Mouse (Mus musculus): ENCODE measurements at regions not wholly inside any gene's neighbourhood (a gene's known extent, or its start where the extent isn't known, plus 50 kb on each side); places are given as distances from the start of the nearest gene placed in this dataset.
A peak's percentile ranks its signal among the peaks of the same experiment; 100 is the strongest.

GRCm38 (mm10) chr15:24993325-24993673 lies 420.3 kb downstream of the Basp1 start:
- H3K9me3 ChIP-seq (ENCODE audit: control insufficient read depth, low read length), result no peaks in the 10 kb centered on the region
- no peaks in the 10 kb centered on the region for H3K36me3 ChIP-seq (ENCODE audit: control insufficient read depth, insufficient read depth, low read length)
- no peaks in the 10 kb centered on the region for H3K27me3 ChIP-seq (ENCODE audit: control insufficient read depth, insufficient read depth, low read length)
- H3K4me2 ChIP-seq (ENCODE audit: low read length), result peak overlapping the region; percentile 34; the same call in 1 of the 2 replicates
- 0 out of 2 replicates have a peak, but pooled peaks cover 9% of the 10 kb centered on the region for H3K4me1 ChIP-seq (ENCODE audit: control insufficient read depth, insufficient read depth, low read length)
- peak overlapping the region; percentile 83 for H3K27ac ChIP-seq (replicated peaks; ENCODE audit: low read depth, low read length)
- DNase-seq (no peak), ATAC-seq (ENCODE audit: low FRiP score, low TSS enrichment) (0 out of 2 replicates have a peak, but pooled peaks have one; percentile 50)
- whole genome bisulfite sequencing, result 81% methylated on average over 2 of the region's 2 CpGs
- H3K9ac ChIP-seq (replicated peaks; ENCODE audit: low read length), result no peak overlapping the region
- no peak overlapping the region for H3K4me3 ChIP-seq (replicated peaks; ENCODE audit: low read depth, low read length)

DNA sequence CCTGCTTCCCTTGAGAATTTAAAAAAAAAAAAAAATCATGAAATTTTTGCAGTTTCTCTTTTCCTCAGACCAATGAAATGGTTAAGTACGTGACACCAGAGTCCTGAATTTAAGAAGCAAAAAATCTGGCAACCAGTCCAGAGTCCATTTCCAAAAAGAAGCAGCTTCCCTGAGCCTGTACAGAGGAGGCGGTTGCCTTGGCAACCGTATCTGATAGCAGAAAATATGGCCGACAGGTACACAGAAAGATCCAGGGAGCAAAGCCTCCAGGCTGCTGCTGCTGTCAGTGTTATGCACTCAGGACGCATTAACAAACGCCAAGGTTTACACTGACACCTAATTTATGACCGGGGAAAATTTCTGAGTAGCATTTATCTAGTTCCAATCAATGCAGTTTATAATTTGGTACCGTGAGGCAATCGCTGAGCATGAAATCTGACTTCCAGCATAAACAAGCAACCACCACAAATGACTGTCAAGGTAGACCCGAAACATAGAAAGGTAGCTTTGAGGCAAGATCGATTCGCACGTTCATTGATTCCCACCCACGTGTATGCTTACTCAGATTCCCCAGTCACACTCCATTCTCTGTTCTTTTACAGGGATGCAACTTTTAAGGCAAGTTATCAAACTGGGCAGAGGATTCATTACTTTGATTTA lies 420.8 kb downstream of the Basp1 start:
- Histone ChIP-seq H3K4me3 (replicated peaks; ENCODE audit: low read depth, low read length) (no peak overlapping the region), H3K9me3 (ENCODE audit: control insufficient read depth, low read length) (no peaks in the 10 kb centered on the region), H3K27me3 (ENCODE audit: control insufficient read depth, insufficient read depth, low read length) (no peaks in the 10 kb centered on the region), H3K27ac (replicated peaks; ENCODE audit: low read depth, low read length) (peak overlapping the region; percentile 83), H3K4me1 (ENCODE audit: control insufficient read depth, insufficient read depth, low read length) (0 out of 2 replicates have a peak, but pooled peaks cover 9% of the 10 kb centered on the region), H3K4me2 (ENCODE audit: low read length) (peak overlapping the region; percentile 34), H3K9ac (replicated peaks; ENCODE audit: low read length) (no peak overlapping the region), H3K36me3 (ENCODE audit: control insufficient read depth, insufficient read depth, low read length) (no peaks in the 10 kb centered on the region)
- peak; percentile 84 for ATAC-seq (ENCODE audit: low FRiP score, low TSS enrichment)
- 50% methylated on average over 14 of the region's 14 CpGs for WGBS
- peak; percentile 89 for DNase-seq

- no peaks in the 10 kb centered on the region for H3K9me3 ChIP-seq (ENCODE audit: control insufficient read depth, low read length)
- no peak overlapping the region for H3K4me3 ChIP-seq (replicated peaks; ENCODE audit: low read depth, low read length)
- H3K4me2 ChIP-seq (ENCODE audit: low read length), result no peak overlapping the region
- H3K27ac ChIP-seq (replicated peaks; ENCODE audit: low read depth, low read length), result no peak overlapping the region
- H3K27me3 ChIP-seq (ENCODE audit: control insufficient read depth, insufficient read depth, low read length), result no peaks in the 10 kb centered on the region
- H3K4me1 ChIP-seq (ENCODE audit: control insufficient read depth, insufficient read depth, low read length), result 0 out of 2 replicates have a peak, but pooled peaks cover 9% of the 10 kb centered on the region
- no peak for ATAC-seq (ENCODE audit: low FRiP score, low TSS enrichment)
- H3K9ac ChIP-seq (replicated peaks; ENCODE audit: low read length), result no peak overlapping the region
- H3K36me3 ChIP-seq (ENCODE audit: control insufficient read depth, insufficient read depth, low read length), result no peaks in the 10 kb centered on the region
- DNase-seq, result peak; percentile 58
- 76% methylated on average over 5 of the region's 5 CpGs for WGBS
Measured at GRCm38 (mm10) chr15:24990082-24990786, 423.3 kb downstream of the Basp1 start.

DNA sequence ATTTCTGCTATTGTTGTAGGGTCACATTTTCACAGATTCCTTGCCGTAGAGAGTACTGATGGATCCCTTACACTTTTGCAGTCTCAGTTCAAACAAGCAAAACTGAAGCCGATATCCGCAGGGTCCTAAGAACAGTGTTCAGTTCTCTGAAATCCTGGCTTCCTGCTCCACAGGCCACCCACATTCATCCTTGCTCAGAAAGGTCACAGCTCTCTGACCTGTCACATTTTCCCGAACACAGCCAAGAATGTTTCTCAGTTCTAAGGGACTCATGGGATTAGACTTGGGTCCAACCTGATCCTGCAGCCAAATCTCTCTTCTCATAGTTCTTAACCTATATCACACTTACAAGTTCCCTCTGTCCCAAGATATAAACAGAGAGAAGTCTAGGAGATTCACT lies 432.7 kb downstream of the Basp1 start:
- H3K27ac ChIP-seq (replicated peaks; ENCODE audit: low read depth, low read length), result no peak overlapping the region
- no peaks in the 10 kb centered on the region for H3K27me3 ChIP-seq (ENCODE audit: control insufficient read depth, insufficient read depth, low read length)
- no peaks in the 10 kb centered on the region for H3K9me3 ChIP-seq (ENCODE audit: control insufficient read depth, low read length)
- ATAC-seq (ENCODE audit: low FRiP score, low TSS enrichment), result no peak
- no peak for DNase-seq
- 22% methylated on average over 4 of the region's 4 CpGs for WGBS
- no peaks in the 10 kb centered on the region for H3K4me1 ChIP-seq (ENCODE audit: control insufficient read depth, insufficient read depth, low read length)
- no peak overlapping the region for H3K9ac ChIP-seq (replicated peaks; ENCODE audit: low read length)
- H3K36me3 ChIP-seq (ENCODE audit: control insufficient read depth, insufficient read depth, low read length), result no peaks in the 10 kb centered on the region
- no peak overlapping the region for H3K4me2 ChIP-seq (ENCODE audit: low read length)
- H3K4me3 ChIP-seq (replicated peaks; ENCODE audit: low read depth, low read length), result no peak overlapping the region

- Histone ChIP-seq H3K4me1 (ENCODE audit: control insufficient read depth, insufficient read depth, low read length) (no peaks in the 10 kb centered on the region), H3K4me3 (replicated peaks; ENCODE audit: low read depth, low read length) (no peak overlapping the region), H3K9ac (replicated peaks; ENCODE audit: low read length) (no peak overlapping the region), H3K27ac (replicated peaks; ENCODE audit: low read depth, low read length) (no peak overlapping the region), H3K9me3 (ENCODE audit: control insufficient read depth, low read length) (no peaks in the 10 kb centered on the region), H3K27me3 (ENCODE audit: control insufficient read depth, insufficient read depth, low read length) (no peaks in the 10 kb centered on the region), H3K36me3 (ENCODE audit: control insufficient read depth, insufficient read depth, low read length) (no peaks in the 10 kb centered on the region), H3K4me2 (ENCODE audit: low read length) (no peak overlapping the region)
- DNase-seq (no peak), ATAC-seq (ENCODE audit: low FRiP score, low TSS enrichment) (no peak)
- 70% methylated on average over 5 of the region's 5 CpGs for WGBS
Measured at GRCm38 (mm10) chr15:24972020-24972419, 441.5 kb downstream of the Basp1 start.

GRCm38 (mm10) chr15:24969391-24969812 lies 444.2 kb downstream of the Basp1 start:
- ATAC-seq (ENCODE audit: low FRiP score, low TSS enrichment) (peak; percentile 48; the same call in 1 of the 2 replicates), DNase-seq (peak; percentile 45)
- H3K36me3 ChIP-seq (ENCODE audit: control insufficient read depth, insufficient read depth, low read length), result no peaks in the 10 kb centered on the region
- no peak overlapping the region for H3K4me2 ChIP-seq (ENCODE audit: low read length)
- no peaks in the 10 kb centered on the region for H3K4me1 ChIP-seq (ENCODE audit: control insufficient read depth, insufficient read depth, low read length)
- H3K27ac ChIP-seq (replicated peaks; ENCODE audit: low read depth, low read length), result peak overlapping the region; percentile 16; the same call in 1 of the 2 replicates
- 44% methylated on average over 2 of the region's 2 CpGs for WGBS
- H3K9ac ChIP-seq (replicated peaks; ENCODE audit: low read length), result no peak overlapping the region
- H3K4me3 ChIP-seq (replicated peaks; ENCODE audit: low read depth, low read length), result no peak overlapping the region
- H3K27me3 ChIP-seq (ENCODE audit: control insufficient read depth, insufficient read depth, low read length), result no peaks in the 10 kb centered on the region
- no peaks in the 10 kb centered on the region for H3K9me3 ChIP-seq (ENCODE audit: control insufficient read depth, low read length)

DNA sequence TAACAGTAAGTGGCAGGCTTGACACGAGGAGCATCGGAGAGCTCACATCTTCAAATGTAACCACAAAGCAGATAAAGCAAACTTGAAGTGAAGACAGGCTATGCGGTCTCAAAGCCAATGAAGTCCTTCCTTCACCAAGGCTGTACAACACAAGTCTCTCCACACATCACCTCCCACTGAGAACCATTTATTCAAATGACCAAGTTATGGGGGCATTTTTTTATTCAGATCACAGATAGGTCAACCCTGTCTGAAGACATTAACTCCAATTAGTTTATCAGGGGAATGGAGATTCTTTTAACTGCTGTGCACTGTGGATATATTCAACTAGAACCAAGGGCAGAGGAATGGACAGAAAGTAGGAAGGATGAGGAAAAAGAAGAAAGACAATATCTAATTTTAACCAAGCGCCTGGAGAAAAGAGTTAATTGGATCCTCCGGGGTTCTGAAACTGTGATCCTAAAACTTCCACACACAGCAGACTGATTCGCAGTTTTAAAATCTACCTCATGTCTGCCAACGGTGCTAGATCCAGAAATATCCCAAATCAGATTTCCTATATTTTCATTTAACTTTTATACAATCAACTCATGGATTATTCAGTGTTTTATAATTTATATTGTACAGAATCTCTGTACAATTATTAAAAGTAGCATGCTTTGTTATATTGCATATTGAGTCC lies 444.8 kb downstream of the Basp1 start:
- 89% methylated on average over 7 of the region's 7 CpGs for WGBS
- Histone ChIP-seq H3K4me3 (replicated peaks; ENCODE audit: low read depth, low read length) (no peak overlapping the region), H3K9ac (replicated peaks; ENCODE audit: low read length) (no peak overlapping the region), H3K4me2 (ENCODE audit: low read length) (no peak overlapping the region), H3K36me3 (ENCODE audit: control insufficient read depth, insufficient read depth, low read length) (no peaks in the 10 kb centered on the region), H3K9me3 (ENCODE audit: control insufficient read depth, low read length) (no peaks in the 10 kb centered on the region), H3K4me1 (ENCODE audit: control insufficient read depth, insufficient read depth, low read length) (no peaks in the 10 kb centered on the region), H3K27me3 (ENCODE audit: control insufficient read depth, insufficient read depth, low read length) (no peaks in the 10 kb centered on the region), H3K27ac (replicated peaks; ENCODE audit: low read depth, low read length) (no peak overlapping the region)
- ATAC-seq (ENCODE audit: low FRiP score, low TSS enrichment) (no peak), DNase-seq (no peak)

- Histone ChIP-seq H3K27ac (replicated peaks; ENCODE audit: low read depth, low read length) (no peak overlapping the region), H3K4me3 (replicated peaks; ENCODE audit: low read depth, low read length) (no peak overlapping the region), H3K4me1 (ENCODE audit: control insufficient read depth, insufficient read depth, low read length) (no peaks in the 10 kb centered on the region), H3K27me3 (ENCODE audit: control insufficient read depth, insufficient read depth, low read length) (no peaks in the 10 kb centered on the region), H3K4me2 (ENCODE audit: low read length) (no peak overlapping the region), H3K9me3 (ENCODE audit: control insufficient read depth, low read length) (no peaks in the 10 kb centered on the region), H3K36me3 (ENCODE audit: control insufficient read depth, insufficient read depth, low read length) (no peaks in the 10 kb centered on the region), H3K9ac (replicated peaks; ENCODE audit: low read length) (no peak overlapping the region)
- WGBS, result 67% methylated on average over 2 of the region's 2 CpGs
- ATAC-seq (ENCODE audit: low FRiP score, low TSS enrichment) (no peak), DNase-seq (no peak)
Measured at GRCm38 (mm10) chr15:24929742-24930141, 483.8 kb downstream of the Basp1 start.
